Mouse (Mus musculus): ENCODE results near the gene Mllt11.
A peak's percentile ranks its signal among the peaks of the same experiment; 100 is the strongest.

Mllt11 gene

DNA sequence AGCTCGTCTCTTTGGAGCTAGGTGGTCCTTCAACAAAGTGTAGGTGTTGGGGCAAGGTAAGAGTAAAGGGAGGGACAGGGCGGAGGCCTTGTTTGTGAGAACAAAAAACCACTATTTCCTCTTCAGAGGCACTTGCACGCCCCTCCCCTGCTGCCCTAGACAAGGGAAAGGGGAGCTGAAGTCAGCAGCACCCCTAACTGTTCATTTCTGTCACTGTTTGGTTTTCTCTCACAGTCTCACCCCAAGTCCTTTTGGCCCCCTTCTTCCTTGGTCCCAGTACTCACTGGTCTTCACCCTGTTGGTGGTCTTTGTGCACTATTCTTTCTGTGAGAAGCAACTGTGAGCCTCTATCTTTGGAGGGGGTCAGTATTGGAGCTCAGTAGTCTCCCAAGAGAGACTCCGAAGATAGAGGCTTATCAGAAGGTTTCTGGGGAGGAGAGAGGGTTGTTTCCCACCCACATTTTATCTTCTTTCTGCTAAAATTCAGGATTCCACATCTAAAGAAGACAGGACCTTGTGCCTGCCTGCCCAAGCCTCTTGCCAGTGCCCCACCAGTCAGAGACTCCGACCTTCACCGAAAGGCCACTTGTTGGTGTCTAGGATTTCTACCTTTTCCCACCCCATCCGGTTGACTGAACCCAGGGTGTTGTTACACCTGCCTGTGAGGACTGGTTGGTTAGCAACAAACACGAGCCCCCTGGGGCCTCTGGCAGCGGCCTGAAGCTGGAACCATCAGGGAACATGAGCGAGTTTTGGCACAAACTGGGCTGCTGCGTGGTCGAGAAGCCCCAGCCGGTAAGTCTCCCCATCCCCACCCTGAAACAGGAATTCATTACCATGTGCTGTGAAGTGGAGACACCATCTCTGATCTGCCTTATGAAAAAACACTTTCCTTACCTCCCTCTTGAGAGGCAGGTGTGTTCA lies at the start of gene Mllt11:
Gene Mllt11 (minus strand): TSS at position 874 of the 924 bp plus-strand sequence.
- no peak for DNase-seq (ENCODE audit: low spot score in 2 of 2)

DNA sequence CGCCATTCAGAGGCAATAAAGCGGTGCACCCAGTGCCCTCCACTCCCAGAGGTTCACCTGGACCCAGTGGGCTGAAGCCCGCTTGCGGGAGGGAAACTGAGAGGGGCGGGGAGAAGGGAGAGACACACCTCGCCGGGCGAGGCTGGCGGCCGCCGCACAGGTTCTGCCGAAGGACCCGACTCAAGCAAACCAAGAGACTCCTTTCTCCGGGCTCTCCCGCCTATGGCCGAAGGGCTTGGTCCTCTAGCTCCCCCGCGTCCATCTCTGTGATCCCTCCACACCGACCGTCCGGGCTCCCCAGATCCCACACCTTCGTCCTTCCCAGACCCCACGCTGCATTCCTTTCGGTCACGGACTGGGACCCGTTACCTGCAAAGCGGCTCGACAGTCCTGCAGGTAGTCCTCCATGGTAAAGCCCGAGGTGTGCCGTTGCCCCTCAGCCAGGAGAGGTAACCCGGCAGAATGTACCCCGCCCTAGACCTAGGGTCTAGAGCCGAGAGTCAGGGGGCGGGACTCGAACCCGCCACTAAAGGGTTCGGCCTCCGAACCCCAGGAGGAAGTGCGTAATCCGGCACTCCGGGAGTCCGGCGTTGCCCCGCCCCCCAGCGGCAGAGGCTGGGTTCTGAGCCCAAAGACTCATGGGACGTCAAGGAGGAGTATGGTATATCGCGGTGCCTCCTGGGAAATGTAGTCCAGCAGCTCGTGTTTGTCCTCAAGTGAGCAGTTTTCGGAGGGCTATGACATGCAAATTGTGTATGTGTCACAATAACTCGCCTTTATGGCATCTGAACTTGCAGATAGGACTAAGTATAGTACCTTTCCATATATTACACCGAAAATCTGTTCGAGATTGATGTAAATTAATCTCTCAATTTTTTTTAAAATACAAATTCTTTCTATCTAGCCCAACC lies 49.5 kb upstream of the Mllt11 start, which contains the start of the genes Mindy1 and Prune1:
Gene Mindy1 (plus strand): TSS at position 130 of the 911 bp plus-strand sequence.
Gene Prune1 (minus strand): TSS at position 861 of the 911 bp plus-strand sequence.
- peak; percentile 99 for DNase-seq (ENCODE audit: low spot score in 2 of 2)

DNA sequence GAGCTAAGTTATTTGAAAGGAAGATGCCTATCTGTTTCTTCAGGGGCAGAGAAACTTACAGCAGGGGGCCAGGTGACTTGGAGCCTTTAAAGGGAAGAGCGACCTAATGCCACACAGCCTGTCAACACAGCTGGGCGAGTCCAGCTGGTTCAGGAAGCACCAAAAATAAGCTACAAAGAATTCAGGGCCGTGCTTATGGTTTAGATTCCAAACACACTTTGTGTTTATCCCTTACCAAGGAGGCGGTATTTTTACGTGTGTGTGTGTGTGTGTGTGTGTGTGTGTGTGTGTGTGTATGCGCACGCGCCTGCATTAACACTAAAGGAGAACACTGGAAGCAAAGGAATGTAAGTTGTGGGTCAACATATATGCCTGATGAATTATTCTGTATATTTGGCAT lies 48.8 kb upstream of the Mllt11 start:
- peak; percentile 39 to 43 for DNase-seq (ENCODE audit: low spot score in 2 of 2)

DNA sequence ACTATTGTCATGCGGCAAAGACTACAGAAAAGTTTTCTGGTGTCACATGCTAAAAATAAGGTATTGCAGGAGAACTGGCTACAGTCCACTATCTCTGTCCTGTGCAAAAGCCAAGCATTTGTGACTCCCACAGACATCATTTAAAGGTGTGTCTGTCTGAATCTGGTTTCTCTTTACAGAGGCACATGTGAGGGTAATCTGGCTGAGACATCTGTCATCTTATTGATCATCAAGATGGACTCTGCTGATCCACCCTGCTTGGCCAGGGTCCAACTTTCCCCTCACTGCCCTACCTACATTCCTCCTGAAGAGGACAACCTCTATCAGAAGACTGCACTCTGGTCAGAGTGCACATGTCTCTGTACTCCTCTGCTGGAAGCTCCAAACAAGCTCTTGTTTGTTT lies 45.2 kb upstream of the Mllt11 start:
- no peak for DNase-seq (ENCODE audit: low spot score in 2 of 2)

DNA sequence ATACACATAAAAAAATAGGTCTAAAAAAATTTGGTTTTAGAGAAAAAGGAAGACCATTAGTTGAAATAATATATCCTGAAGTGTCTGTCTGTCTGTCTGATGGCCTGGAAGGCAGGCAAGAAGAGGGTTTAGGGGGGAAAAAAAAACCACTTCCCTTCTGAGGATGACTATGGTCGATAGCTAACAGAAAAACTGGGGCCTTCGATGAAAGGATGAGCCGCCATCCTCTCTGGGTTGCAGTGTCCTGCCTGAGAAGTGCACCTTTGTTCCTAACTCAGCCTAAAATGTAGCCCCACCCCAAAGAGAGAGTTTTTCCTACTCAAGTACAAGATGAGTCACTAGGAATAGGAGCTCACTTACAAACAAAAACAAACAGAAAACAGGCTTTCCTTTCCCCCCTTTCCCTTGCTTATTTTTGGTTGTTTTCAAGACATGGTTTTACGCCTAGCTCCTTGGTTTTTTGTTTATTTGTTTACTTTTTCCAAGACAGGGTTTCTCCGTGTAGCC lies 44.5 kb upstream of the Mllt11 start:
- no peak for DNase-seq (ENCODE audit: low spot score in 2 of 2)

DNA sequence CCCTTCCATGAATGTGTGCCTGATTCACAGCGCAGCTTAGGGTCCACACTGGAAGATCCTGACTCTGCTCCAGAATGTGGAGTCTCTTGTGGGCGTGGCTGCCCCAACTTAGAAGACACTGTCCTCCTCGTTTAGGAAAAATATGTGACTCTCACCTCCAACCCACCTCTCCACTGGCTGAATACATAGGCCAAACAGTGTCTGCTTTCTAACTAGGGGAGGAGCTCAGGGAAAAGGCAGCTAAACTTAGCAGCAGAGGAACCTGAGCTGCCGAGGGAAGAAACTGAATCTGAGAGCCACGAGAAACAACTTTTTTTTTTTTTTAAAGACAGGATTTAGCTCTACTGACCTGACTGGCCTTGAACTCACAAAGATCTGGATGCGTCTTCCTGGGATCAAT lies 43.2 kb upstream of the Mllt11 start:
- DNase-seq (ENCODE audit: low spot score in 2 of 2), result no peak

DNA sequence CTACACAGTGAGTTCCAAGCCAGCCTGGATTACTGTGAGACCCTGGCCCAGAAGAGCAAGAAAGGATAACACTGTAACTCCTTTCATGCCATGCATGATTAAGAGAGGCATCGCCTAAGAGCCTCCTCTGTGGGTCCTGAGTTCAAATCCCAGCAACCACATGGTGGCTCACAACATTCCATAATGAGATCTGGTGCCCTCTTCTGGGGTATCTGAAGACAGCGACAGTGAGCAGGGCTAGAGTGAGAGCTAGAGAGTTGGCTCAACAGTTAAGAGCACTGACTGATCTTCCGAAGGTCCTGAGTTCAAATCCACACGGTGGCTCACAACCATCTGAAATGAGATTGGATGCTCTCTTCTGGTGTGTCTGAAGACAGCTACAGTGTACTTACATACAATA lies 42.5 kb upstream of the Mllt11 start:
- no peak for DNase-seq (ENCODE audit: low spot score in 2 of 2)

DNA sequence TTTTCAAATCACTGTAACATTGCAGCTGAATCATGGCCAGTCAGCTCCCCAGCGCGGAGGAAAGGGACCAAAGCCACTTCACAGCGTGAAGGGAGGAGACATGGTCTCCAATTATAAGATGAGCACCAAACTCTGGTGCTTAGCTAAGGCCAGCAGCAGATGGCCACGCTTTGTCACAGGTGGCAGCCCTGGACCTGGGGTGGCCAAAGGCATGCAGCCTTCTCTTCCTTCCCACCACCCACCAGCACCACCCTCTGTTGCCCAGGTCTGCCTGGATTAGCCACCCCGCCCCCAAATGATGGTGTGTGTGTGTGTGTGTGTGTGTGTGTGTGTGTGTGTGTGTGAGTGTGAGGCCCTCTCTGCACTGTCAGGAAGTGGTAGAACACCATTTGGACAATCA lies 41.5 kb upstream of the Mllt11 start:
- DNase-seq (ENCODE audit: low spot score in 2 of 2), result no peak

DNA sequence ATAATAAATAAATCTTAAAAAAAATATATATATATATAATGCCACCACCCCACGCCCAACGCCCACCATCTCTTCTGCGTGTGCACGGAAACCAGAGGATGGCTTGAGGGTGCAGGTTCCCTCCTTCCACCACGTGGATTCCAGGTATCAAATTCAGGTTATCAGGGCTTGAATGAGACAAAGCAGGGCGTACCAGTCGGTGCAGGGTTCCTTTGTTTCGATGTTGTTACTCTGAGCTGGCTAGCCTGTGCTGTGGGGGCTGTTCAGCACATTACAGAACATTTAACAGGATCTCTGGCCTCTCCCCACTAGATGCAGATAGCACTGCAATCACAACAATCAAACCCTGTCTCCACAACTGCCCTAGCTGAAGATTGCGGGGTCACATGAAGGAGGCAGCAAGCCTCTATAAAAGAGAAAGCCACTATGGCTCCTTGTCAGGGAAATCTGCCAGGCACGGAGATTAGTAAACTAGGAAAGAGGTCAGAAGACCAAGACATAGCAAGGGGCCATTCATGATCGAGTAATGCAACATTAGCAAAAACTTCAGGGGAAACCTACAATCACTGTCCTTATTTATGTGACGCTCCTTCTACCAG lies 38.9 kb upstream of the Mllt11 start:
- DNase-seq (ENCODE audit: low spot score in 2 of 2), result no peak

DNA sequence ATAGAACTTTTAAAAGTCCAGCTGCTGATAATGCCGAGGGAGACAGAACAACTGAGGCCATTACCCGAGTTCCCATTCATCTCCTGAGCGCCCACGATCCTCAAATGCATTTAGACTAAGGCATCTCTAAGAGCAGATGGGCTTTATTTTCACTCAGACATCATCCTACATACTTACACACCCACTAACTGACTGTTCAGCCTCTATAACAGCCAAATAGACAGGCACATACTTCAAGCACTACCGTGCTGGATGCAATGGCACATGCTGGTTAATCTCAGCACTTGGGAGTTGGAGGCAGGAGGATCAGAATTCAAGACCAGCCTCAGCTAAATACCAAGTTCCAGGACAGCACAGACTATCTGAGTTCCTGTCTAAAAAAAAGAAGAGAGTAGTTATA lies 37.8 kb upstream of the Mllt11 start:
- peak; percentile 10 to 15 for DNase-seq (ENCODE audit: low spot score in 2 of 2)

DNA sequence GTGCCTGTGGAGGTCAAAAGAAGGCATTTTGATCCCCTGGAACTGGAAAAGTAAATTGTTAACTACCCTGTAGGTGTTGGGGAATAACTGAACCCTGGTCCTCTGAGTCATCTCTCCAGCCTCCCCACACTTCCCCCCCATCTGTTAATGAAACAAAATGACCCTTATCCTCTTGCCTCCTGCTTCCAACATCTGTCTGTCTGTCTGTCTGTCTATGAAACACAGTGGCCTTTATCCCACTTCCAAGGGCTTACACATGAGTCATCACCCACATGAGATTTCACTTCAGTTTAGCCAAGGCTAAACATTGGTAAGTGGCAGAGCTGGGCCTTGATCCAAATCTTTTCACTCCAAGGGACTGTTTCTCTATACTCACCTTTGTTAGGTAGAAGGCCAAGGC lies 35.9 kb upstream of the Mllt11 start:
- DNase-seq (ENCODE audit: low spot score in 2 of 2), result no peak

DNA sequence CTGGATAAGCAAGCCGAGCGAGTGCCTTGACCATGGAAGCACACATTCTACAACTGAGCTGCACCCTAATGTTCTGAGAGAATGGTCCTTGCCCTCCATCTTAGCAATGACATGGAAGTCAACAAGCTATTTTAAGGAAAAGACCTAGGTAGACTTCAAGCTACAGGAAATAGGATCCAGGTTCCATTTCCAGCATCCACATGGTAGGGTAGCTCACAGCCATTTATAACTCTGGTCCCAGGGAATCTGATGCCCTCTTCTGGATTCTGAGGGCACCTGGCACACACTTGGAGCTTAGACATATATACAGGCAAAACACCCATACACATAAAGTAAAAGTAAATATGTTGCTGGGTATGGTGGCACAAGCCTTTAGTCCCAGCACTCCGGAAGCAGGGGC lies 34.1 kb upstream of the Mllt11 start:
- no peak for DNase-seq (ENCODE audit: low spot score in 2 of 2)

DNA sequence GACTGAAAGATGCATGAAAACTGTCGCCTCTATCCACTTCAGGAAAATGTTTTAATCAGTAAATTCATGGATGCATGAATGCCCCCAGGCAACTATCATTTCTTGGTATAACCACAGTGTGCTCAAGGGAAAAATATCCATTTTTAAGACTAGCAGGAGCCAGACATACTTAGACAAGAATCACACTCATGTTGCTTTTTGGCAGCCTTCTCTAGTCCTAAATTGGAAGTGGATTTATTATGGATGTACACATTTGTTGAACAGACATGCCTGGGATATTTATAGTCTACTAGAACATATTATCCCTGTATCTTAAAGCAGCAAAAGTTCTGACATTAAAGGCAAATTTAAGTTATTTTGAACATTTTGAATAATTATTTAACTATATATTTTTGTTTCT lies 32.8 kb upstream of the Mllt11 start:
- no peak for DNase-seq (ENCODE audit: low spot score in 2 of 2)

DNA sequence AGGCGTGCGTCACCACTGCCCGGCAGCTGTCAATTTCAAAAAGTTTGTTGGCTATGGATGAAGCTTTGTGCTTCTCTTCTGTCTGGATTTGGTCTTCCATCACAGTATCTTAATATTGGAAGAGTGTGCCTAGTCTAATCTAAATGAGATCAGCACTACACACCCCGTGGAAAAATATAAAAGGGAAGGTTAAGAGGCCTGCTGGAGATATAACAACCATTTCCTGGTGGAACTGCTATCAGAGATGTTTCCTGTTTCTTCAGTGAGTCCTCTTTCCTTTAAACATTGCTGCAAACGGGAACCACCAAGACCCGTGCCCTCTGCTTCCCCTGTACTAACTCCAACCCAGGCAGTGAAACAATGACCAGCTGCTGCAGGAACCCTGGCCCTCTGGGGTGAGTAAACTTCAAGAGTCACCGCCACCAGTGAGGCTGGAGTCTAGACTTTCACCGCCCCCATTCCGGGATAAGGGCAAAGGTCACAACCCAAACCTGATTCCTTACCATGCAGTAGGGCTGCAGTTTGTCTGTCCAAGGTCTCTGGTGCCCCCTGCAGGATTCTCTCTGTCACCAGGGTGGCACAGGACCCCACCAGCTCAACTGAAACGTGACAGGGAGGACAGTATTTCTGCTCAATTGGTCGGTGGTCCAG lies 31.2 kb upstream of the Mllt11 start:
- DNase-seq (ENCODE audit: low spot score in 2 of 2), result peak; percentile 47 to 63

DNA sequence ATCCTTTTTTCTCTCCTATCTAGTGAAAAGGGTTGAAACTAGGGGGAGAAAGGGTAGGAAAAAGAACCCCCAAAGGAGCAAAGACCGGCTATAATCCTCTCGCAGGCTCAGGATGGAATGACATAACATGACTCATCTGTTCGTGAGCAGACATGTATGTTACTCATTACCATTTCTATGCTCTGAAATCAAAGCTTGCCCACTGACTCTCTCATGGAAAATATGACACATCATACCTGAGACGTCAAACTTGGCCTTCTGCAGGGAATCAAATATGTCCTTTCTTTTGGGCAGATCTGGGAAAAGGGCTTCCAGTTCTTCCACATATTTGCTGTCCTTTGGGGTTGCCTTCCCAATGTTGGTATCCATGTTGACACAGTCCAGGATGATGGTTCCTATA lies 30.0 kb upstream of the Mllt11 start:
- no peak for DNase-seq (ENCODE audit: low spot score in 2 of 2)

DNA sequence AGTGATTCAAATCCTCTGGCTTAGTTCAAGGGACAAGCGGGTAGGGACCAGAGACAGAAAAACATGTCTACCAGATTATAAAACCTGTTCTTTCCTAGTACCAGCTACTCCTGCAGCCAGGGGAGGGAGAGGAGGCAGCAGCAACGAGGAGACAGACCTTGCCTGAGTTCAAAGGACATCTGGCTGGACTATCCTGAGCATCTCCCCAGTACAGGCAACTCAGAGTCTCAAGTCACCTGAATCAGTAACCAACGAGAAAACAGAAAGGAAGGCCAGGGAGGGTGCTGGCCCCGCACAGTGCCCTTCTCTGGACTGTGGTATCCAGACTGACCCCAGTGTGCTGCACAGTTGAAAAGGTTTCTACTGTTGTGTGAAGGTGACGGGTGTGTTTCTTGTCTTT lies 25.0 kb upstream of the Mllt11 start:
- no peak for DNase-seq (ENCODE audit: low spot score in 2 of 2)

DNA sequence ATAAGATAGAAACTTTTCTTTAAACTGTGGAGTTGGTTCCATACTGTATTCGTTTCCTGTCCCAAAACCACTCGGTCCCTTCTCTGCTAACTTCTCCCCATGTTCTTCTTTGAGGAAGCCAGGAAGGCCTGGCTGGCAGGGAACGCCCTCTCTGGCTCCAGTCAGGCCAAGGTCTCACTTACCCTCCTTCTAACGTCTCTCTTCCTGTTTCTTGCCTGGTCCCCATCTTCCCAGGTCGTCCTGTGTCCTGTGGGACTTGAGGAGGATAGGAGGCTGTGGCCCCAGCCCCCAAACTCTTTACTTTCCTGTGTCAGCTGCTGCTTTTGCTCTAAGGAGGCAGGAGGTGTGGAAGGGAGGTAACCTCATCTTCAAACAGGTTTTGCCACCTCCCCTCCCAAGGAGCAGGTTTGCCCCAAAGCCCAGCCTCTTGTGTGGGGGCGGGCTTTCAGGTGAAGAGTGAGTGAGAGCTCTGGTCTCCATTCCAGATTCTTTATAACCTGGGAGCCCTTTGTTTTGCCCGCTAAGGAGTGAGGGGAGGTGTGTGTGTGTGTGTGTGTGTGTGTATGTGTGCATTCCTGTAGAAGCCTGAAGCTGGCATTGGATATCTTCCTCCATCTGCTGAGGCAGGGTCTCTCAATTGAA lies 18.9 kb upstream of the Mllt11 start, which contains the start of gene Bnipl:
Gene Bnipl (minus strand): TSS at position 411 of the 642 bp plus-strand sequence.
- no peak for DNase-seq (ENCODE audit: low spot score in 2 of 2)

DNA sequence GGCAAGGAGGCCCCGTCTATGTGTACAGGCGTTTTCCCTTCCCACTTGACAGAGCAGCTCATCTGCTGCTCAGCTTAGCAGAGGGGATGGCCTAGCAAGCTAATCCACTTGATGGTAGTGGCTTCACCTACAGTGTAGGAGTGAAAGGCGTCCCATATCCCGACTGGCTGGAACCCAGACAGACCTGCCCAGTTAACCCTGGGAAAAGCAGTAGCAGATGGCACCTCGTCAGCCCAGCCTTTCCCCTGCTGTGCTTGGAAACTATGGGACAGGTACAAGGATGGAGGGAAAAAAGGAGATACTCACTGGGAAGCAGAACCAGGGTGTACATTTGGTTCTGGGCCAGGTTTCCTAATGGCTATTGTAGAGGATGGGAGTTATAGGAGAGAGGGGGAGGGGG lies 18.4 kb upstream of the Mllt11 start:
- no peak for DNase-seq (ENCODE audit: low spot score in 2 of 2)

DNA sequence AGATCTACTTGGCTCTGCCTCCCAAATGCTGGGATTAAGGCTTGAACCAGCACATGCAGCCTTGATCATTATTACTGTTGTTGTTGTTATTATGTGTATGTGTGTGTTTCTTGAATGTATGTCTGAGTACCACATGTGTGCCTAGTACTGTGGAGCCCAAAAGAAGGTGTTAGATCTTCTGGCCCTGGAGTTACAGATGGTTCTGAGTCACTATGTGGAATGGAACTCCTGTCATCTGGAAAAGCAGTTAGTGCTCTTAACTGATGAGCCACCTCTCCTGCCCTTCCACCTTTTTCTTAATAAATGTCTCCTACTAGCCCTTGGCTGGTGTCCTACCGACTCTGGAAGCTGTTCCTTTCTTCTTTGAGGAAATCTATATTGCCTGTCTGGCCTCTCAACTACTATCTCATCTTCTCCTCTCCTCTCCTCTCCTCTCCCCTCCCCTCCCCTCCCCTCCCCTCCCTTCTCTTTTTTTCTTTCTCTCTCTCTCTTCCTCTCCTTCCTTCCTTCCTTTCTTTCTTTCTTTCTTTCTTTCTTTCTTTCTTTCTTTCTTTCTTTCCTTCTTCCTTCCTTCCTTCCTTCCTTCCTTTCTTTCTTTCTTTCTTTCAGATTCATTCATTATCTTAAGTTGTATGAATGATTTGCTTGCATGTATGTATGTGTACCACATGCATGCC lies 15.8 kb upstream of the Mllt11 start:
- no peak for DNase-seq (ENCODE audit: low spot score in 2 of 2)

Measured in right cerebral cortex, adult 2 months (tissue).